Comparison of ENCODE assay signal across 8 mouse cellular contexts in the genomic region with DNA sequence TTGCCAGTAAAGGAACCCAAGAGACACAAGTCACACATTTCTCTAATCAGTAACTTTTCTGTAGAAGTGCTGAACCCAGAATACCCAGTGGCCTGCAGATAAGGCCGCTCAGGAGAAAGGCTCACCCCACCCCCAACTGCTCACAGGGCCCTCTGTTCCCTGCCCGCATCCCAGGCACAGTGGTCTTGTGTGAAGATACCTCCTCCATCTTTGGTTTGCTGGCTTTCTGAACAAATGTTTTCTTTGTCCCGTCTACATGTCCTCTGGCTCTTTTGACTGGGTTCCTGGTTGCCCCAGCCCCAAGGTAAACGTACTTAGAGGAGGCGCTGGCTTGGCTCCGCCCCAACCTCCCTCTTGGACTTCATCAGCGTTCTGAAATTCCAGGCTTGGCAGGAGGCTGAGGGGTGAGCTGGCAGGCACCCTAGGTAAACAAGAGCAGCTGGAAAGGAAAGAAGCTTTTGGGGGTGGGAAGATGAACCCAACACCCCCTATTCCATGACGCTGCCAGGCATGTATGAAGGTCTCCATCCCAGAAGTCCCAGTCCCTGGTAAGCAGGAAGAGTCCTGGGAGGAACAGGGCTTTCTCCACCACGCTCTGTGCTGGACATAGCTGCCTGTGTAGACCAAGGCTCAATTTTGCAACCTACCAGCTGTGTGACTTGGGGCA. TPM values are rescaled to one million over a fixed set of nuclear protein-coding genes. Genes with fewer than 3 reads are reported as not detected.
DNase-seq lines count a peak whose midpoint lies in the region; ATAC-seq lines count a peak whose summit lies in the region.

No protein-coding gene starts in this region.

- DNase-seq in hindbrain, embryonic 11.5 days (ENCODE audit: low spot score): peak; percentile 12
- peak; percentile 78 for DNase-seq in intestine, embryonic 14.5 days (ENCODE audit: low spot score)
- peak; percentile 59 for DNase-seq in testis, postnatal 14 days (ENCODE audit: low spot score)
- DNase-seq in thymus, postnatal 25 days: no peak
- DNase-seq in cerebellum, adult 11 months: no peak

- H3K4me1 ChIP-seq in hindbrain, embryonic 11.5 days (replicated peaks; ENCODE audit: control insufficient read depth, insufficient read depth, low read length): no peaks in the 10 kb centered on the region; the same call in 1 of the 2 replicates
- H3K4me1 ChIP-seq in hindbrain, embryonic 16.5 days (ENCODE audit: control insufficient read depth, insufficient read depth, low read depth, low read length): no peaks in the 10 kb centered on the region
- H3K4me1 ChIP-seq in intestine, embryonic 14.5 days (replicated peaks; ENCODE audit: control insufficient read depth, insufficient read depth, low read length): peaks cover 32% of the 10 kb centered on the region
- H3K4me1 ChIP-seq in liver, embryonic 16.5 days (ENCODE audit: control insufficient read depth, low read depth, low read length): peaks cover 44% of the 10 kb centered on the region

- H3K9me3 ChIP-seq in hindbrain, embryonic 11.5 days (ENCODE audit: control insufficient read depth, low read length): no peaks in the 10 kb centered on the region
- no peaks in the 10 kb centered on the region for H3K9me3 ChIP-seq in hindbrain, embryonic 16.5 days (ENCODE audit: control insufficient read depth, low read length)
- no peaks in the 10 kb centered on the region for H3K9me3 ChIP-seq in intestine, embryonic 14.5 days (ENCODE audit: control insufficient read depth, low read length)
- no peaks in the 10 kb centered on the region for H3K9me3 ChIP-seq in liver, embryonic 16.5 days (replicated peaks; ENCODE audit: control insufficient read depth, low read length)

- no peak overlapping the region for H3K9ac ChIP-seq in hindbrain, embryonic 11.5 days (ENCODE audit: low read depth, low read length)
- H3K9ac ChIP-seq in hindbrain, embryonic 16.5 days (ENCODE audit: low read depth, low read length): no peak overlapping the region
- 0 out of 2 replicates have a peak overlapping the region, but pooled peaks have one; percentile 5 for H3K9ac ChIP-seq in intestine, embryonic 14.5 days (ENCODE audit: low read length)
- peak overlapping the region; percentile 48 for H3K9ac ChIP-seq in liver, embryonic 16.5 days (ENCODE audit: low read depth, low read length)

- no peak overlapping the region for H3K4me2 ChIP-seq in hindbrain, embryonic 11.5 days (replicated peaks; ENCODE audit: low read depth, low read length)
- no peak overlapping the region for H3K4me2 ChIP-seq in hindbrain, embryonic 16.5 days (ENCODE audit: low read length)
- peak overlapping the region; percentile 16 for H3K4me2 ChIP-seq in intestine, embryonic 14.5 days (ENCODE audit: low read length)
- peak overlapping the region; percentile 60 for H3K4me2 ChIP-seq in liver, embryonic 16.5 days (ENCODE audit: low read depth, low read length)

- ATAC-seq in hindbrain, embryonic 11.5 days (ENCODE audit: low FRiP score): no peak
- ATAC-seq in hindbrain, embryonic 16.5 days: no peak
- ATAC-seq in erythroblast, adult 5-6 weeks (replicated peaks; ENCODE audit: low FRiP score, poor library complexity, severe bottlenecking): peak; percentile 67
- peak; percentile 61 for ATAC-seq in intestine, embryonic 14.5 days (replicated peaks; ENCODE audit: low FRiP score, low TSS enrichment, low read depth)
- ATAC-seq in liver, embryonic 16.5 days (ENCODE audit: low read depth): peak; percentile 87

- no peak overlapping the region for H3K4me3 ChIP-seq in hindbrain, embryonic 11.5 days (ENCODE audit: low read depth, low read length)
- H3K4me3 ChIP-seq in hindbrain, embryonic 16.5 days (ENCODE audit: low read length): no peak overlapping the region
- no peak overlapping the region for H3K4me3 ChIP-seq in intestine, embryonic 14.5 days (ENCODE audit: low read depth, low read length)
- peak overlapping the region; percentile 37 for H3K4me3 ChIP-seq in liver, embryonic 16.5 days (ENCODE audit: low read depth, low read length)

- 31% methylated on average over 9 of the region's 9 CpGs for WGBS in hindbrain, embryonic 11.5 days
- 45% methylated on average over 9 of the region's 9 CpGs for WGBS in hindbrain, embryonic 16.5 days
- WGBS in intestine, embryonic 14.5 days: 26% methylated on average over 9 of the region's 9 CpGs
- 24% methylated on average over 9 of the region's 9 CpGs for WGBS in liver, embryonic 16.5 days (ENCODE audit: insufficient replicate concordance)

- no peaks in the 10 kb centered on the region for H3K36me3 ChIP-seq in hindbrain, embryonic 11.5 days (ENCODE audit: control insufficient read depth, insufficient read depth, low read length)
- H3K36me3 ChIP-seq in hindbrain, embryonic 16.5 days (ENCODE audit: control insufficient read depth, insufficient read depth, low read length): no peaks in the 10 kb centered on the region
- peaks cover 9% of the 10 kb centered on the region for H3K36me3 ChIP-seq in intestine, embryonic 14.5 days (ENCODE audit: control insufficient read depth, insufficient read depth, low read length)
- H3K36me3 ChIP-seq in liver, embryonic 16.5 days (ENCODE audit: control insufficient read depth, insufficient read depth): peaks cover 20% of the 10 kb centered on the region

- H3K27me3 ChIP-seq in hindbrain, embryonic 11.5 days (ENCODE audit: control insufficient read depth, insufficient read depth, low read length): no peaks in the 10 kb centered on the region
- H3K27me3 ChIP-seq in hindbrain, embryonic 16.5 days (replicated peaks; ENCODE audit: control insufficient read depth, insufficient read depth, low read length): no peaks in the 10 kb centered on the region
- H3K27me3 ChIP-seq in intestine, embryonic 14.5 days (replicated peaks; ENCODE audit: control insufficient read depth, insufficient read depth, low read length): no peaks in the 10 kb centered on the region
- no peaks in the 10 kb centered on the region for H3K27me3 ChIP-seq in liver, embryonic 16.5 days (ENCODE audit: control insufficient read depth, insufficient read depth, low read depth, low read length)

- H3K27ac ChIP-seq in hindbrain, embryonic 11.5 days (ENCODE audit: low read depth, low read length): no peak overlapping the region
- H3K27ac ChIP-seq in hindbrain, embryonic 16.5 days (ENCODE audit: low read depth, low read length): no peak overlapping the region
- H3K27ac ChIP-seq in intestine, embryonic 14.5 days (ENCODE audit: low read depth): peak overlapping the region; percentile 69
- peak overlapping the region; percentile 82 for H3K27ac ChIP-seq in liver, embryonic 16.5 days (ENCODE audit: low read length)

RNA-seq across cellular contexts. Expression of gene Tgm2, which starts 32.5 kb away (rescaled TPM):
- 4.2 and 4.3 TPM in 2 replicates for polyA plus RNA-seq in hindbrain, embryonic 11.5 days (2014; fragmentation: Nextera tagmentation; extraction: Ambion mirVana)
- 7.9 and 11.4 TPM in 2 replicates for polyA plus RNA-seq in hindbrain, embryonic 16.5 days (2015; fragmentation: Nextera tagmentation; extraction: Ambion mirVana)
- total RNA-seq in erythroblast, adult 5-6 weeks (2015; ENCODE audit: low replicate concordance): 2.1 and 3.8 TPM in 2 replicates
- 6.6 and 9.6 TPM in 2 replicates for total RNA-seq in erythroblast, adult 5-6 weeks (2017; ENCODE audit: low replicate concordance)
- 54.4 and 59.7 TPM in 2 replicates for polyA plus RNA-seq in intestine, embryonic 14.5 days (2014; fragmentation: Nextera tagmentation; extraction: Ambion mirVana)
- 66.2 and 74.3 TPM in 2 replicates for polyA plus RNA-seq in liver, embryonic 16.5 days (2015; fragmentation: Nextera tagmentation; extraction: Ambion mirVana)

Comparison
In these comparisons a context has a peak if more than half of its experiments do, and no peak if none do; other contexts are left out.
1. ATAC-seq: peak in erythroblast, adult 5-6 weeks (single experiment), intestine, embryonic 14.5 days (single experiment) and liver, embryonic 16.5 days (single experiment); none in hindbrain, embryonic 11.5 days (single experiment) and hindbrain, embryonic 16.5 days (single experiment).
2. DNase-seq: peak in hindbrain, embryonic 11.5 days (single experiment), intestine, embryonic 14.5 days (single experiment) and testis, postnatal 14 days (single experiment); none in thymus, postnatal 25 days (single experiment) and cerebellum, adult 11 months (single experiment).
3. H3K27ac ChIP-seq: peak in intestine, embryonic 14.5 days (single experiment) and liver, embryonic 16.5 days (single experiment); none in hindbrain, embryonic 11.5 days (single experiment) and hindbrain, embryonic 16.5 days (single experiment).
4. H3K4me2 ChIP-seq: peak in intestine, embryonic 14.5 days (single experiment) and liver, embryonic 16.5 days (single experiment); none in hindbrain, embryonic 11.5 days (single experiment) and hindbrain, embryonic 16.5 days (single experiment).
5. H3K9ac ChIP-seq: peak in intestine, embryonic 14.5 days (single experiment) and liver, embryonic 16.5 days (single experiment); none in hindbrain, embryonic 11.5 days (single experiment) and hindbrain, embryonic 16.5 days (single experiment).